Mouse (Mus musculus) liver, embryonic 14.5 days (tissue): ENCODE measurements around the gene Bmp2.

ENCODE experiments used
- CTCF ChIP-seq: IDR thresholded peaks from 2 replicates; pipeline ENCODE4 v1.5.1; 2016; ENCODE audit warnings: antibody characterized with exemption, low read depth, control low read depth
- EP300 ChIP-seq: IDR thresholded peaks from 2 replicates; pipeline ENCODE4 v1.6.1; 2016; ENCODE audit warnings: antibody characterized with exemption, low read depth

GRCm38 (mm10) chr2:133525621-133526181, 26.3 kb upstream of the Bmp2 start:
- no peak for TF ChIP-seq CTCF
- no peak for TF ChIP-seq EP300
